Mouse (Mus musculus): ENCODE data around the gene Fbxo40.

- no peak for TF ChIP-seq CTCF (IDR thresholded peaks at IDR 0.05; ENCODE audit: low read depth)
- TF ChIP-seq EP300 (IDR thresholded peaks at IDR 0.05; ENCODE audit: low read depth) = no peak
These were observed at the start of gene Fbxo40 for GRCm38 (mm10) chr16:36989999-36990625.

All from liver, embryonic 14.5 days (tissue).